Mouse (Mus musculus): ENCODE results near the gene Lmnb2. TPM values are rescaled to one million over a fixed set of nuclear protein-coding genes. Genes with fewer than 3 reads are reported as not detected.
A peak's percentile ranks its signal among the peaks of the same experiment; 100 is the strongest.

The Lmnb2 gene
- polyA plus RNA-seq, 1 experiment from 2014 or later: 59.3 TPM

- Histone ChIP-seq H3K27me3 (no peaks in the 10 kb centered on the region), H3K4me1 (peaks cover 39% of the 10 kb centered on the region), H3K9me3 (replicated peaks) (no peaks in the 10 kb centered on the region), H3K36me3 (peaks cover 24% of the 10 kb centered on the region), H3K4me2 (no peak overlapping the region), H3K27ac (no peak overlapping the region), H3K9ac (peak overlapping the region; percentile 10; the same call in 1 of the 2 replicates), H3K4me3 (replicated peaks) (no peak overlapping the region)
- no peak for ATAC-seq (replicated peaks; ENCODE audit: low FRiP score)
- WGBS: 72% methylated on average over 8 of the region's 8 CpGs
These were observed 60.7 kb downstream of the Lmnb2 start for GRCm38 (mm10) chr10:80857386-80857785.

DNA sequence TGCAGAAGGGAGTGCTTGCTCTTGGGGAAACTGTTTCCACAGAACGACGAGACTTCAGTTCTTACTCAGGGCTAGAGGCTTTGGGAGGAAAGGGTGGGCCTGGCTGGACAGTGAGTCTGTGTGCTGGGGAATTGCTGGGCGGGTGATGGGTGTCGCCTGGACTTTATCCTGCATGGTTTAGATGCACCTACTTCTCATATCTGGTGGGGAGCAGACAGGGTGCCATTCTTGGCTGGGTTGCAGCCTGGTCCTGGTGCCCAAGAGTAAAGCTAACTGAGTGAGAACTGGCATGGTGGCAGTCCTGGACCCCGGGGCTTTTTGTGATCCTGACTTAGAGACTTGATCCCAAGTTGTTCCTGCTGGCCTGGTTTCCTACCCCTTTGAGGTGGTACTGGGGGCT is 61.1 kb downstream of the Lmnb2 start:
- H3K4me2 ChIP-seq: 0 out of 2 replicates have a peak overlapping the region, but pooled peaks have one; percentile 95
- 78% methylated on average over 5 of the region's 5 CpGs for WGBS

GRCm38 (mm10) chr10:80856267-80856666 is 61.8 kb downstream of the Lmnb2 start:
- no peak overlapping the region for H3K27ac ChIP-seq
- H3K27me3 ChIP-seq: no peaks in the 10 kb centered on the region
- H3K4me2 ChIP-seq: peak overlapping the region; percentile 95
- 72% methylated on average over 3 of the region's 3 CpGs for WGBS
- peaks cover 39% of the 10 kb centered on the region for H3K4me1 ChIP-seq
- no peak for ATAC-seq (replicated peaks; ENCODE audit: low FRiP score)
- H3K9me3 ChIP-seq (replicated peaks): no peaks in the 10 kb centered on the region
- H3K4me3 ChIP-seq (replicated peaks): peak overlapping the region; percentile 88
- H3K36me3 ChIP-seq: peaks cover 24% of the 10 kb centered on the region
- H3K9ac ChIP-seq: no peak overlapping the region

More for the DNA sequence above, 61.1 kb downstream of the Lmnb2 start:
- Histone ChIP-seq H3K36me3 (peaks cover 24% of the 10 kb centered on the region), H3K4me1 (peaks cover 39% of the 10 kb centered on the region), H3K9ac (0 out of 2 replicates have a peak overlapping the region, but pooled peaks have one; percentile 10), H3K27me3 (no peaks in the 10 kb centered on the region), H3K9me3 (replicated peaks) (no peaks in the 10 kb centered on the region), H3K4me3 (replicated peaks) (0 out of 2 replicates have a peak overlapping the region, but pooled peaks have one; percentile 88), H3K27ac (no peak overlapping the region)
- ATAC-seq (replicated peaks; ENCODE audit: low FRiP score): no peak

DNA sequence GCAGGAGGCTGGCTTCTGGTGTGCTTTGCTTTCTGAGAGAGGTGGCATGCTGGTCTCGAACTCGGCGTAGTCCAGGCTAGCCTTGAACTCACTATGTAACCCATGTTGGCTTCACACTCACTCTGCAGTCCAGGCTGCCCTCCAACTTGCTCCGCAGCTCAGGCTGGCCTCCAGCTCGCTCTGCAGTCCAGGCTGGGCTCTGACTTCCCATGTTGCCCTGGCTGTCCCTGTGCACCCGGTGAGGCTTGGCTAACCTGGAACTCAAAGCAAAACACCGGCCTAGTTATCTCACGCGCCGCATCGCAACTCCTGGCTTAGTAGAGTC is 62.3 kb downstream of the Lmnb2 start:
- H3K4me1 ChIP-seq: peaks cover 39% of the 10 kb centered on the region
- H3K9me3 ChIP-seq (replicated peaks): no peaks in the 10 kb centered on the region
- no peak overlapping the region for H3K27ac ChIP-seq
- peak overlapping the region; percentile 87 for H3K9ac ChIP-seq
- no peaks in the 10 kb centered on the region for H3K27me3 ChIP-seq
- H3K4me3 ChIP-seq (replicated peaks): peak overlapping the region; percentile 88
- ATAC-seq (replicated peaks; ENCODE audit: low FRiP score): peak; percentile 20
- WGBS: 26% methylated on average over 11 of the region's 11 CpGs
- peak overlapping the region; percentile 95 for H3K4me2 ChIP-seq
- H3K36me3 ChIP-seq: peaks cover 27% of the 10 kb centered on the region

GRCm38 (mm10) chr10:80854913-80855748 is 62.9 kb downstream of the Lmnb2 start, which contains the start of the genes Lsm7 and Sppl2b:
TSS of gene Lsm7 (minus strand) at chr10:80855209.
TSS of gene Sppl2b (plus strand) at chr10:80855275.
- H3K27ac ChIP-seq: peak within 1 kb of the TSS; percentile 68; the same call in 1 of the 2 replicates
- H3K9me3 ChIP-seq (replicated peaks): no peaks in the 10 kb centered on the region
- peak within 1 kb of the TSS; percentile 87 for H3K9ac ChIP-seq
- peaks cover 39% of the 10 kb centered on the region for H3K4me1 ChIP-seq
- WGBS: under 1% methylated on average over 81 of the region's 81 CpGs
- H3K4me2 ChIP-seq: peak within 1 kb of the TSS; percentile 95
- peak; percentile 80 for ATAC-seq (replicated peaks; ENCODE audit: low FRiP score)
- H3K4me3 ChIP-seq (replicated peaks): peak within 1 kb of the TSS; percentile 88
- peaks cover 27% of the 10 kb centered on the region for H3K36me3 ChIP-seq
- H3K27me3 ChIP-seq: no peaks in the 10 kb centered on the region

Other genes starting within 250 kb of the Lmnb2 start
- gene Mknk2, start 240.1 kb downstream of the Lmnb2 start, polyA plus RNA-seq (2015; fragmentation: Nextera tagmentation; extraction: Ambion mirVana): 95.3 and 103 TPM in 2 replicates
- 37.7 and 41.5 TPM in 2 replicates for gene Mob3a, start 216.3 kb downstream of the Lmnb2 start, polyA plus RNA-seq (2015; fragmentation: Nextera tagmentation; extraction: Ambion mirVana)
- gene Izumo4, start 216.1 kb downstream of the Lmnb2 start, polyA plus RNA-seq (2015; fragmentation: Nextera tagmentation; extraction: Ambion mirVana): 22.8 and 26.2 TPM in 2 replicates
- gene Ap3d1, start 176.0 kb downstream of the Lmnb2 start, polyA plus RNA-seq (2015; fragmentation: Nextera tagmentation; extraction: Ambion mirVana): 68.1 and 70.9 TPM in 2 replicates
- gene Dot1l, start 163.0 kb downstream of the Lmnb2 start, polyA plus RNA-seq (2015; fragmentation: Nextera tagmentation; extraction: Ambion mirVana): 17.3 and 21.8 TPM in 2 replicates
- 78.2 and 92.6 TPM in 2 replicates for gene Sf3a2, start 120.0 kb downstream of the Lmnb2 start, polyA plus RNA-seq (2015; fragmentation: Nextera tagmentation; extraction: Ambion mirVana)
- gene Plekhj1, start 119.6 kb downstream of the Lmnb2 start, polyA plus RNA-seq (2015; fragmentation: Nextera tagmentation; extraction: Ambion mirVana): 126 and 130 TPM in 2 replicates
- 0.09 TPM in 1 of 2 replicates, not detected in the other for gene Amh, start 113.0 kb downstream of the Lmnb2 start, polyA plus RNA-seq (2015; fragmentation: Nextera tagmentation; extraction: Ambion mirVana)
- gene Jsrp1, start 104.7 kb downstream of the Lmnb2 start, polyA plus RNA-seq (2015; fragmentation: Nextera tagmentation; extraction: Ambion mirVana): 5.6 and 5.7 TPM in 2 replicates
- gene Oaz1, start 91.6 kb downstream of the Lmnb2 start, polyA plus RNA-seq (2015; fragmentation: Nextera tagmentation; extraction: Ambion mirVana): 1,583 and 1,739 TPM in 2 replicates
- gene Lingo3, start 74.2 kb downstream of the Lmnb2 start, polyA plus RNA-seq (2015; fragmentation: Nextera tagmentation; extraction: Ambion mirVana): 0.83 and 1.2 TPM in 2 replicates
- 303 and 328 TPM in 2 replicates for gene Lsm7, start 63.0 kb downstream of the Lmnb2 start, polyA plus RNA-seq (2015; fragmentation: Nextera tagmentation; extraction: Ambion mirVana)
- gene Sppl2b, start 63.0 kb downstream of the Lmnb2 start, polyA plus RNA-seq (2015; fragmentation: Nextera tagmentation; extraction: Ambion mirVana): 43.8 and 48.1 TPM in 2 replicates
- gene Tmprss9, start 46.4 kb downstream of the Lmnb2 start, polyA plus RNA-seq (2015; fragmentation: Nextera tagmentation; extraction: Ambion mirVana): 0.04 TPM in 1 of 2 replicates, not detected in the other
- gene Timm13, start 17.3 kb downstream of the Lmnb2 start, polyA plus RNA-seq (2015; fragmentation: Nextera tagmentation; extraction: Ambion mirVana): 365 and 368 TPM in 2 replicates
- 18.0 and 20.8 TPM in 2 replicates for gene Gadd45b, start 11.8 kb upstream of the Lmnb2 start, polyA plus RNA-seq (2015; fragmentation: Nextera tagmentation; extraction: Ambion mirVana)
- gene Gng7, start 96.7 kb upstream of the Lmnb2 start, polyA plus RNA-seq (2015; fragmentation: Nextera tagmentation; extraction: Ambion mirVana): 5.0 and 5.6 TPM in 2 replicates
- 0.19 and 0.23 TPM in 2 replicates for gene Diras1, start 107.4 kb upstream of the Lmnb2 start, polyA plus RNA-seq (2015; fragmentation: Nextera tagmentation; extraction: Ambion mirVana)
- 13.7 and 16.3 TPM in 2 replicates for gene Slc39a3, start 119.2 kb upstream of the Lmnb2 start, polyA plus RNA-seq (2015; fragmentation: Nextera tagmentation; extraction: Ambion mirVana)
- gene Sgta, start 141.9 kb upstream of the Lmnb2 start, polyA plus RNA-seq (2015; fragmentation: Nextera tagmentation; extraction: Ambion mirVana): 201 and 226 TPM in 2 replicates
- gene Thop1, start 151.8 kb upstream of the Lmnb2 start, polyA plus RNA-seq (2015; fragmentation: Nextera tagmentation; extraction: Ambion mirVana): 62.5 and 67.4 TPM in 2 replicates
- gene Creb3l3, start 180.6 kb upstream of the Lmnb2 start, polyA plus RNA-seq (2015; fragmentation: Nextera tagmentation; extraction: Ambion mirVana): 0.64 and 0.77 TPM in 2 replicates
- gene Map2k2, start 187.7 kb upstream of the Lmnb2 start, polyA plus RNA-seq (2015; fragmentation: Nextera tagmentation; extraction: Ambion mirVana): 182 and 202 TPM in 2 replicates
- gene Zbtb7a, start 217.0 kb upstream of the Lmnb2 start, polyA plus RNA-seq (2015; fragmentation: Nextera tagmentation; extraction: Ambion mirVana): 25.6 and 26.6 TPM in 2 replicates
- 48.6 and 51.2 TPM in 2 replicates for gene Pias4, start 249.7 kb upstream of the Lmnb2 start, polyA plus RNA-seq (2015; fragmentation: Nextera tagmentation; extraction: Ambion mirVana)

Measured in kidney, embryonic 15.5 days (tissue).